Mouse (Mus musculus) urinary bladder, adult 2 months (tissue): ENCODE measurements around the gene Actn1. TPM values are rescaled to one million over a fixed set of nuclear protein-coding genes. Genes with fewer than 3 reads are reported as not detected.

Experiments used
- DNase-seq: peaks from one replicate; pipeline ENCODE4 v3.0.0; 2022; ENCODE audit warnings: low spot score
- polyA plus RNA-seq: library from polyadenylated mRNA; depleted of rRNA; stranded (reverse); fragments of >200 nt; gene quantifications from 2 replicates; pipeline ENCODE4 v1.2.3, GENCODE M21; 2012

Actn1 gene
- polyA plus RNA-seq, 1 experiment, result 435 TPM

GRCm38 (mm10) chr12:80259216-80260055 lies 735 bp downstream of the Actn1 start:
- DNase-seq, result peak; percentile 51

- no peak for DNase-seq
Measured at GRCm38 (mm10) chr12:80258520-80259215, 1.5 kb downstream of the Actn1 start.

- no peak for DNase-seq
Measured at GRCm38 (mm10) chr12:80251978-80252377, 8.2 kb downstream of the Actn1 start.

GRCm38 (mm10) chr12:80251554-80251953 lies 8.6 kb downstream of the Actn1 start:
- DNase-seq, result no peak

- DNase-seq, result no peak
Measured at GRCm38 (mm10) chr12:80249539-80249938, 10.6 kb downstream of the Actn1 start.

GRCm38 (mm10) chr12:80247067-80247466 lies 13.1 kb downstream of the Actn1 start:
- DNase-seq, result no peak

GRCm38 (mm10) chr12:80246505-80246904 lies 13.7 kb downstream of the Actn1 start:
- no peak for DNase-seq

- DNase-seq, result no peak
Measured at GRCm38 (mm10) chr12:80244755-80245154, 15.4 kb downstream of the Actn1 start.

GRCm38 (mm10) chr12:80244127-80244526 lies 16.0 kb downstream of the Actn1 start:
- no peak for DNase-seq

GRCm38 (mm10) chr12:80243335-80243734 lies 16.8 kb downstream of the Actn1 start:
- no peak for DNase-seq

GRCm38 (mm10) chr12:80239445-80239844 lies 20.7 kb downstream of the Actn1 start:
- DNase-seq, result no peak

GRCm38 (mm10) chr12:80238523-80238922 lies 21.6 kb downstream of the Actn1 start:
- no peak for DNase-seq

- DNase-seq, result no peak
Measured at GRCm38 (mm10) chr12:80235295-80235694, 24.9 kb downstream of the Actn1 start.

- DNase-seq, result no peak
Measured at GRCm38 (mm10) chr12:80234226-80234625, 25.9 kb downstream of the Actn1 start.

- DNase-seq, result no peak
Measured at GRCm38 (mm10) chr12:80232840-80233218, 27.3 kb downstream of the Actn1 start.

GRCm38 (mm10) chr12:80232076-80232839 lies 27.9 kb downstream of the Actn1 start:
- DNase-seq, result no peak

GRCm38 (mm10) chr12:80231317-80231716 lies 28.9 kb downstream of the Actn1 start:
- no peak for DNase-seq

GRCm38 (mm10) chr12:80230854-80231253 lies 29.3 kb downstream of the Actn1 start:
- no peak for DNase-seq

- peak; percentile 47 for DNase-seq
Measured at GRCm38 (mm10) chr12:80230111-80230700, 30.0 kb downstream of the Actn1 start.

GRCm38 (mm10) chr12:80229010-80229800 lies 31.0 kb downstream of the Actn1 start:
- no peak for DNase-seq

- no peak for DNase-seq
Measured at GRCm38 (mm10) chr12:80228356-80228755, 31.8 kb downstream of the Actn1 start.
